Mouse (Mus musculus): ENCODE data around the gene Dpyd.

The Dpyd gene

DNA sequence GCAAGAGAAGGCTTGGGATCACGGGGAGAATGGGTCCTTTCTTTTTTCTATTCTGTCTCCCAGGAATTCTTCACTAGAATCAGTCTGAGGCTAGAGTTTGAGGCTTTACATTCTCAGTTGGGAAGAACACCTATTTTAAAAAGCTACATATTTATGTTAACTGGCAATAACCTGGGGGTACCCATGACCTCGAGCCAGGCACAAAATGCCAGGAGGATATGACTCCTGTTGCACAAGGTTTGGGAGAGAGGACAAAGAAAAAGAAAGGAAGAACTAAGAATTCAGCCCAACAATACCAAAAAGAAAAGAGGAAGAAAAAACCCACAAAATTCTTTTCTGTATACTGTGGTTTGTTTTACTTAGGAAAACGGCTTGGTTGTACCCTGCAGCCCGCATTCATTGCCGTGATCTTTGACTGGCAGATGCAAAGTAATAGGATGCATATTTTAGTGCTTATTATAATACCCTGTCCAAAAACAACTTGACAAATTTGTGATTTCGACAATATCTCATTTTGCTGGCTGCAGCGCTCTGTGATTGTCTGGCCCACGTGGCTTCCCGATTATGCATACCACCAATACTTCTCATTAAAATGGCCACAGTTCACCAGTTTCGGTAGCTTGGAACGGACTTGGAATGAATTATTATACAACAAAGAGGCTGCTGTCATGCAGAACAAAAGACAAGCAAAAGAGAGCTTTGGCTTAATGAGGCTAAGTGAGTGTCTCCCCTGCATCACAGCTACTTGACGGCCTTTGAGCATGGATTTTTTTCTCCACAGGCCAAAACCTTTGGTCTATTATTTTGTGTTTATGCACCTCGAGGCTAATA, 799.8 kb downstream of the Dpyd start:
- DNase-seq (ENCODE audit: low spot score): peak; percentile 8

DNA sequence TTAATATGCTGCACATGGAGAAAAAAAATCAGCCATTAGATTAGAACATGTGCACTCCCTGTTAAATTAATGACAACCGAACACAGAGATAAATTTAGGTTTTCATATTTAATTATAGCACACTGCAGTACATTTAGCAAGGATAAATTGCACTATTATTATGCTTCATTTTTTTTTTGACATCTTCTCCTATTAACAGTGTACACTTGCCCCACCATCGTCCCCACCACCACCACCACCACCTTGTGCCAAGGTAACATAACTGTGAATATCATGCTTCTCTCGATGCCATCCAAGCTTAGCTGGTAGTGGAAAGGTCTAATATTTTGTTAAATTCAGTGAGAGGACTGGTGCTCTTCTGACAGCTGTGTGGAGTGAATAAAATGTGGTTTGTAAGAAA, 800.5 kb downstream of the Dpyd start:
- no peak for DNase-seq (ENCODE audit: low spot score)

DNA sequence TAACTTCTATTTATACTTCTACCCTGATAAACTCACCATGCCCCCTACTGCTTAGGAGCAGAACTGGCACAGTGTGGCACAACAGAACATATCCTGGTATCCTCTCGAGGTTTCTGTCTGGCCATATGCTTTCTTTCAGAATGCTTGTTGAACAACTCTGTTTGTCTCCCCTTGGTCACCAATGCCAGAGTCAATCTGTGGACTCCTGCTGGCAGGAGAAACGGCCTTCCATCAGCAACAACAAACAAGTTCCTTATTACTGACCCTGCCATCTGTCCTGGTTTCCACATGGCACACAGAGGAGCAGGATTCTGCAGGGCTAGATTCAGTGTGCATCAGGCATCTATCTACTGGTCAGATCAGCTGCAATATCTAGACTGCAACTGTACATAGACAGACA, 807.0 kb downstream of the Dpyd start:
- no peak for DNase-seq (ENCODE audit: low spot score)

GRCm38 (mm10) chr3:119381119-119381518, 819.2 kb downstream of the Dpyd start:
- DNase-seq (ENCODE audit: low spot score): no peak

DNA sequence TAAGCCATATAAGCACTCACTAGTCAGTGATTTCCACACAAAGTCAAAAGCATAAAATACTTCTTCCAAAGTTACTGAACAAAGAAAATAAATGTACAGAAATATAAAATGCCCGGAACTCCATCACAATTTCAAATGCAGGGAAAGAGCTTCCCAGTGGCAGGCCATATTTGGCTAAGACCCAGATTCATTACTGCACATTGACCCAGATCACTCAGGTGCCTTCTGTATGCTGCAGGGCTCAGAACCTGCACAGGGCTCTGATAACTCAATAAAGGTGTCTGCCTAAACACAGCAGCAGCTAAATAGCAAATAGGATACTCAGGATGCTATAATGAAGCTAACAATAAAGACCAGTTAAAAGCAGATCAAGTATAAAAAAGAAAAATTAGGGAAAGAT, 820.5 kb downstream of the Dpyd start:
- DNase-seq (ENCODE audit: low spot score): no peak

- DNase-seq (ENCODE audit: low spot score): peak; percentile 5
Observed at GRCm38 (mm10) chr3:119387332-119388105, 825.6 kb downstream of the Dpyd start.

GRCm38 (mm10) chr3:119397205-119397604, 835.3 kb downstream of the Dpyd start:
- no peak for DNase-seq (ENCODE audit: low spot score)

GRCm38 (mm10) chr3:119402836-119403728, 841.2 kb downstream of the Dpyd start:
- no peak for DNase-seq (ENCODE audit: low spot score)

DNA sequence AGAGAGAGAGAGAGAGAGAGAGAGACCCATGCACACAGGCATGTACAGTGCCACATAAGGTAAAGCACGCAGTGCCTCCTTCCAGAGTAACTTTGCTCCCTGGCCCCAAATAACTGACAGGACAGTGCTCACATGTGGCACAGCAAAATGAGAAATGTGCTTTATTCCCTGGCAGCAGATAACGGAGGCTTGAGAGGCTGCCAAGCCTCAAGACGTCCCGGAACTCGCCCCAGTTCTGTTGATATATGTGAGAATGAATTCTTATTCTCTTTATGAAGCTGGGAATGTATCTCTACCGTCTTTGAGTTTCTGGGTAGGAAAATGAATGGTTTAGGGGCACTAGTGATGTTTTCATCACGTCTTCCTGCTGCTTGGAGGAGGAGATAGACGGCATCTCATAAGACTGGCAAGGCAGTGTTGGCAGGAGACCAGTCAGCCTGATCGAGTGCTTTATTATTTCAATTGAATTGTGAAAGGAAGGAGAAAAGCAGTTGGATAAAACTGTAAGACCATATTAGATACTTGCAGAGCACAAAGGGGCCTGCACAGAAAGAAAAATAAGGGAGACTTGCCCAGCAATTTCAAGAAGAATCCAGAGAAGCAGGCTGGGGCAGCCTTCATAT, 857.3 kb downstream of the Dpyd start:
- no peak for DNase-seq (ENCODE audit: low spot score)

DNA sequence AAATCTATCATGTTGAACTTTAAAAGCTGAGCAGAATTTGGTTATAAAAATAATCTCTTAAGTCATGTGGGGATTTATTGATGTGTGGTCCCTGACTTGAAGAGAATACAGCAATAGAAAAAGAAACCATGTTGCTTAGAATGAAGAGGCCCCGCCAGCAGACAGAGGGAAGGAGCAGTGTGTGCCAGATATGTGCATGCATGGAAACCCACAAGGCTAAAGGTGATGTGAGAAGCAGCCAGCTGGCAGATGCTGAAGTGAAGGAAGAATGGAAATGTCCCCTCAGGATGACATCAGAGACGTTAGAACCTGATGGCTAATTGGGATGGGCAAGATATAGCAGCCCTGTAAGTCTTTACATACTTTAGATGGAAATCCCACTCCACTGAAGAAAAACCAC, 857.8 kb downstream of the Dpyd start:
- DNase-seq (ENCODE audit: low spot score): no peak

DNA sequence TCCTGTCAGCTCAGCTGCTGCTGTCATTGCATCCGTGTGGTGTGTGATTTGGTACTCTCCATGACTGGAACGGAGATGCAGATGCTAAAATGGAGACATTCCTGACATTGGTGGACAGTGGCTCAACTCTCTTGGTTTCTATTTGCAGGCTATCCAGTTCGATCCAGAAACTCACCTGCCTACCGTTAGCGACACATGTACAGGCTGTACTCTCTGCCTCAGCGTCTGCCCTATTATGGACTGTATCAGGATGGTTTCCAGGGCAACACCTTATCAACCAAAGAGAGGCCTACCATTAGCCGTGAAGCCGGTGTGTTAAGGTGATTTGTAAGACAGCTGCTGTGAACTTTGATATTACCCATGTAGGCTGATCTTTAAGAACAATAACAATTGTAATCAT, 869.4 kb downstream of the Dpyd start:
- DNase-seq (ENCODE audit: low spot score): no peak

GRCm38 (mm10) chr3:119431757-119432156, 869.8 kb downstream of the Dpyd start:
- no peak for DNase-seq (ENCODE audit: low spot score)

DNA sequence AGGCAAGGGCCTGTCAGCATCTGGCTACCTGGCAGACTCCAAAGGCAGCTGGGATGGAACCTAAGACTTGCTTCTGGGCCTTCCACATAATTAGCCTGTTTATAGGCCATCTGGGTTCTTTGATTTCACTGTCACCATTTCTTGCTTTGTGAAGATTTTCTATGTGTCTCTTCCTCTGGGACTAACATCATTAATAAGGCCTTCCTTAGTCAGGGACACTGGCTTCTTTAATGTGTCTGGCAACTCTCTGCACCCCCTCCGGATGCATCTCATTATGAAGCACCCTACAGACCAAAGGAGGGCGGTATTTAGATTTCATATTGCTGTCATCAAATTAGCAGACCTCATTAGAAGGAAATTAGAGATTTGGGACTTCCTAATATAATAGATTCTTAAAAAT, 885.6 kb downstream of the Dpyd start:
- DNase-seq (ENCODE audit: low spot score): no peak

DNA sequence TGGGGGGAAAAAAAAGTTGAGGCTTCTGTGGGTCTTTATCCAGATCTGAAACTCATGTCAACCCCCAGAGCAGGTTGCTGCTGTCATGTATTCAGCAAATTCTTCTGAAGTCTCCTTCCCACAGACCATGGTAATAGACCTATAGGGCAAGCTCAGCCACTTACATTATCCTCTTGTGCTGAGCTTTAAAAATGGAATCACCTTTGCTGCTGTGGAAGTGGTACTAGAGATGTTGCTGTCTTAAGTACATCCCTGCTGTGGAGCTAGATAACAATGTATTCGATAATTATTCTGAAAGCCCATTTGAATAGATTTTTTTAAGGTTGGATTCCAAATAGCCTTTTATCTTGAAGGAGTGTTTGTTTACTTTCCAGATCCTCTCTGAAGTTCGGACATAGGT, 902.1 kb downstream of the Dpyd start:
- DNase-seq (ENCODE audit: low spot score): no peak

GRCm38 (mm10) chr3:119464479-119464878, 902.5 kb downstream of the Dpyd start:
- no peak for DNase-seq (ENCODE audit: low spot score)

GRCm38 (mm10) chr3:119467723-119468122, 905.8 kb downstream of the Dpyd start:
- no peak for DNase-seq (ENCODE audit: low spot score)

Data from layer of hippocampus, adult 11-12 months (tissue).